Mouse (Mus musculus) kidney, adult 9 months (tissue): ENCODE data around the gene Gm10837.

Experiments used
- DNase-seq: peaks from one replicate; pipeline ENCODE4 v3.0.0; 2022

The Gm10837 gene

GRCm38 (mm10) chr14:122464763-122465741 lies 25.3 kb upstream of the Gm10837 start, which contains the start of gene Zic5:
TSS of gene Zic5 (minus strand) at chr14:122465677.
- no peak for DNase-seq

- no peak for DNase-seq
Observed at GRCm38 (mm10) chr14:122465931-122466490, 24.4 kb upstream of the Gm10837 start.

GRCm38 (mm10) chr14:122466756-122467362 lies 23.5 kb upstream of the Gm10837 start:
- DNase-seq, result no peak

- no peak for DNase-seq
Observed at GRCm38 (mm10) chr14:122467926-122468841, 22.2 kb upstream of the Gm10837 start.

GRCm38 (mm10) chr14:122468971-122469755 lies 21.2 kb upstream of the Gm10837 start:
- no peak for DNase-seq

GRCm38 (mm10) chr14:122471449-122472085 lies 18.8 kb upstream of the Gm10837 start:
- DNase-seq, result no peak

GRCm38 (mm10) chr14:122472161-122472560 lies 18.2 kb upstream of the Gm10837 start:
- DNase-seq, result no peak

GRCm38 (mm10) chr14:122472647-122473046 lies 17.7 kb upstream of the Gm10837 start:
- no peak for DNase-seq

GRCm38 (mm10) chr14:122473211-122473751 lies 17.1 kb upstream of the Gm10837 start:
- no peak for DNase-seq

- no peak for DNase-seq
Observed at GRCm38 (mm10) chr14:122474041-122474890, 16.1 kb upstream of the Gm10837 start.

GRCm38 (mm10) chr14:122474891-122475556 lies 15.4 kb upstream of the Gm10837 start, which contains the start of gene Zic2:
TSS of gene Zic2 (plus strand) at chr14:122475435.
- DNase-seq, result no peak

- no peak for DNase-seq
Observed at GRCm38 (mm10) chr14:122475557-122476040, 14.8 kb upstream of the Gm10837 start.

GRCm38 (mm10) chr14:122476041-122476821 lies 14.2 kb upstream of the Gm10837 start:
- no peak for DNase-seq

GRCm38 (mm10) chr14:122476822-122477215 lies 13.6 kb upstream of the Gm10837 start:
- no peak for DNase-seq

- no peak for DNase-seq
Observed at GRCm38 (mm10) chr14:122477261-122477671, 13.1 kb upstream of the Gm10837 start.

- DNase-seq, result no peak
Observed at GRCm38 (mm10) chr14:122477971-122478573, 12.3 kb upstream of the Gm10837 start.

- no peak for DNase-seq
Observed at GRCm38 (mm10) chr14:122478574-122479011, 11.8 kb upstream of the Gm10837 start.
